Mouse (Mus musculus) MEL (cell line): Measurements from ENCODE around the gene Tmtc2.

Experiments used
- CTCF ChIP-seq, 3 experiments: IDR thresholded peaks in 2 of 3; conservative IDR thresholded peaks in 1 of 3; 2 replicates each; pipeline ENCODE4 v1.5.1; 2011 to 2012; ENCODE audit warnings: low read length in 3 of 3, low read depth in 2 of 3, mild to moderate bottlenecking in 2 of 3, improper control_type of control experiment in 1 of 3, inconsistent platforms in 1 of 3, mixed read lengths in 1 of 3, moderate library complexity in 1 of 3; ENCODE audit not compliant: control insufficient read depth in 1 of 3, insufficient read depth in 1 of 3, poor library complexity in 1 of 3, severe bottlenecking in 1 of 3
- GABPA ChIP-seq: IDR thresholded peaks from 2 replicates; pipeline ENCODE4 v1.6.1; 2012; ENCODE audit warnings: low read depth, mild to moderate bottlenecking, inconsistent platforms, low read length, improper control_type of control experiment, moderate library complexity
- GATA1 ChIP-seq: IDR thresholded peaks from 2 replicates; pipeline ENCODE4 v1.6.1; 2011; ENCODE audit warnings: low read depth, low read length, improper control_type of control experiment
- MYB ChIP-seq: IDR thresholded peaks from 2 replicates; pipeline ENCODE4 v1.6.1; 2011; ENCODE audit warnings: mild to moderate bottlenecking, low read depth, low read length, improper control_type of control experiment
- POLR2A ChIP-seq, 2 experiments: IDR thresholded peaks; 2 replicates each; pipeline ENCODE4 v1.6.1; 2011 to 2012; ENCODE audit warnings: low read length in 2 of 2, mild to moderate bottlenecking in 2 of 2, control low read depth in 1 of 2, improper control_type of control experiment in 1 of 2, low read depth in 1 of 2, moderate library complexity in 1 of 2; ENCODE audit not compliant: control insufficient read depth in 1 of 2, insufficient read depth in 1 of 2, poor library complexity in 1 of 2
- SMC3 ChIP-seq: IDR thresholded peaks from 2 replicates; pipeline ENCODE4 v1.6.1; 2011; ENCODE audit warnings: low read depth, low read length, improper control_type of control experiment
- TCF12 ChIP-seq: IDR thresholded peaks from 2 replicates; pipeline ENCODE4 v1.6.1; 2014; ENCODE audit warnings: low read depth, mild to moderate bottlenecking, inconsistent platforms, low read length, improper control_type of control experiment, moderate library complexity

GRCm38 (mm10) chr10:105381202-105381601 lies 193.0 kb downstream of the Tmtc2 start:
- no peak for TF ChIP-seq POLR2A (IDR thresholded peaks at IDR 0.05; ENCODE audit: control insufficient read depth in 1 of 2, insufficient read depth in 1 of 2, low read depth in 1 of 2, low read length in 2 of 2, poor library complexity in 1 of 2)
- no peak for TF ChIP-seq CTCF (IDR thresholded peaks at IDR 0.05 in 2 of 3, conservative IDR thresholded peaks at IDR 0.05 in 1 of 3; ENCODE audit: control insufficient read depth in 1 of 3, insufficient read depth in 1 of 3, low read depth in 2 of 3, low read length in 3 of 3, poor library complexity in 1 of 3, severe bottlenecking in 1 of 3)
- no peak for TF ChIP-seq GABPA
- TF ChIP-seq SMC3: no peak
- TF ChIP-seq GATA1: no peak
- TF ChIP-seq MYB: no peak
- TF ChIP-seq TCF12: no peak
